Comparison of ENCODE assay signal across 17 mouse cellular contexts in the genomic region with DNA sequence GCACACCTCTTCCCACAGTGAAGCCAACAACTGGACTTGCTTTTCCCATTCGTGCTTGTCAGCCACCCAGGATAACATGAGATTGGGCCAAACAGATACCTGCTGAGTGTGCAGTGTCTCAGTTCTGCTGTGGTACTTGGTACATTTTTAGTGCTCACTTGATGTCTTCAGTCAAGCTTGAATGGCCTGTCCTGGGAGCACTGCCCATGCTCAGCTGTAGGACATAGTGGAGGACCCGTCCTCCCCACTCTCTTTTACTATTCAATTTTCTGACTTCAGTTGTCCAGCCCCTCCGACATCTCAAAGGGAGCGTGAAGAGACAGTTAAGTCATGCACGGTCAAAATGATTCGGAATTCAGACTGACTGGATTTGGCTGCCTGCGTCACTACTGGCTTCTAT.
"Had no signal": no experiment of that assay in that cellular context is flagged by ENCODE, and none has a peak within 500 bp of the region (broad histone marks: within the 10 kb centered on the region; RNA-seq: fewer than 3 reads in every experiment).

No protein-coding gene starts in this region.

- H3K36me3 ChIP-seq: lung, embryonic 15.5 days; midbrain, embryonic 13.5 days; midbrain, embryonic 15.5 days; neural tube, embryonic 12.5 days had no signal

- H3K4me1 ChIP-seq: lung, embryonic 15.5 days had no signal

- H3K4me3 ChIP-seq: lung, embryonic 15.5 days; megakaryocyte, embryonic 14.5 days; midbrain, embryonic 13.5 days; midbrain, embryonic 15.5 days; neural tube, embryonic 12.5 days had no signal

- H3K27ac ChIP-seq: lung, embryonic 15.5 days; macrophage; midbrain, embryonic 13.5 days; midbrain, embryonic 15.5 days; neural tube, embryonic 12.5 days had no signal

- H3K9ac ChIP-seq: liver, postnatal 0 days; lung, embryonic 15.5 days; midbrain, embryonic 13.5 days; midbrain, embryonic 15.5 days; neural tube, embryonic 12.5 days had no signal

- H3K4me2 ChIP-seq: lung, embryonic 15.5 days; midbrain, embryonic 11.5 days; midbrain, embryonic 13.5 days; midbrain, embryonic 15.5 days; neural tube, embryonic 12.5 days had no signal

- H3K9me3 ChIP-seq: lung, embryonic 15.5 days; megakaryocyte, embryonic 14.5 days; midbrain, embryonic 13.5 days; midbrain, embryonic 15.5 days; neural tube, embryonic 12.5 days had no signal

- H3K27me3 ChIP-seq: lung, embryonic 15.5 days; megakaryocyte, embryonic 14.5 days had no signal

- DNase-seq: liver, postnatal 0 days; lung, adult 2 months; lung, postnatal 14 days; lung, postnatal 36 days; right cerebral cortex, postnatal 14 days; spleen, adult 18-20 months; thymus, adult 18-20 months; thymus, postnatal 14 days; thymus, postnatal 36 days had no signal

- ATAC-seq: liver, postnatal 0 days; lung, postnatal 0 days; midbrain, embryonic 13.5 days; midbrain, embryonic 15.5 days had no signal
